ENCODE assay signal across 7 mouse cellular contexts in the genomic region with DNA sequence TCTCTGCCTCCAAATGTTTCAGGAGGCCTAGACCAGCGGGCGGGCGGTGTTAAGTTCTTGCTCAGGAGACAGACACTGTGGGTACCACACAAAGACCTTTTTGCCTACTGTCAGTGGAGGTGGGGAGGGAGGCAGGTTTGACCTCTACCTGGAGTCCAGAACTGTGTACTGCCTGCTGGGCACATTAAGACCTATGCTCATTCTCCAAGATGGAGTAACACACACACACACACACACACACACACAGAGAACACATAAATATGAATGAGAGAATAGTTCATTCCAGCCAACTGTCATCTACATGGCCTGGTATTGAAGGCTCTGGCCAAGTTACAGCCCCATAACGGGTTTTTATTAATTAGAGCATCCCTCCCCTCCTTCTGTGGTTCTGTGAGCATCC. TPM values are rescaled to one million over a fixed set of nuclear protein-coding genes. Genes with fewer than 3 reads are reported as not detected.
A peak's percentile ranks its signal among the peaks of the same experiment; 100 is the strongest.
DNase-seq lines count a peak whose midpoint lies in the region; ATAC-seq lines count a peak whose summit lies in the region.

No protein-coding gene starts in this region.

- H3K9me3 ChIP-seq in liver, embryonic 11.5 days (ENCODE audit: control insufficient read depth, low read length), result no peaks in the 10 kb centered on the region
- no peaks in the 10 kb centered on the region for H3K9me3 ChIP-seq in forebrain, embryonic 12.5 days
- H3K9me3 ChIP-seq in intestine, embryonic 16.5 days (ENCODE audit: control insufficient read depth, low read length), result no peaks in the 10 kb centered on the region
- no peaks in the 10 kb centered on the region for H3K9me3 ChIP-seq in neural tube, embryonic 14.5 days (ENCODE audit: control insufficient read depth, low read length)

- 74% methylated on average over 4 of the region's 4 CpGs for WGBS in liver, embryonic 11.5 days
- 59% methylated on average over 4 of the region's 4 CpGs for WGBS in forebrain, embryonic 12.5 days
- 68% methylated on average over 4 of the region's 4 CpGs for WGBS in intestine, embryonic 16.5 days
- WGBS in neural tube, embryonic 14.5 days, result 51% methylated on average over 4 of the region's 4 CpGs

- ATAC-seq in liver, embryonic 11.5 days (replicated peaks; ENCODE audit: low FRiP score), result no peak
- peak; percentile 18; the same call in 1 of the 2 replicates for ATAC-seq in forebrain, embryonic 12.5 days (ENCODE audit: low FRiP score)
- peak; percentile 17 for ATAC-seq in intestine, embryonic 16.5 days
- peak; percentile 44; the same call in 1 of the 2 replicates for ATAC-seq in neural tube, embryonic 14.5 days (ENCODE audit: low read depth)

- no peak for DNase-seq in liver, embryonic 11.5 days (ENCODE audit: low spot score)
- no peak for DNase-seq in liver
- no peak for DNase-seq in adrenal gland, postnatal 10 days
- no peak for DNase-seq in urinary bladder, adult 18-20 months (ENCODE audit: low spot score in 2 of 2)

- H3K9ac ChIP-seq in liver, embryonic 11.5 days (ENCODE audit: low read depth, low read length), result no peak overlapping the region; the same call in 1 of the 2 replicates
- 0 out of 2 replicates have a peak overlapping the region, but pooled peaks have one; percentile 0 for H3K9ac ChIP-seq in forebrain, embryonic 12.5 days
- no peak overlapping the region; the same call in 1 of the 2 replicates for H3K9ac ChIP-seq in intestine, embryonic 16.5 days (ENCODE audit: low read depth, low read length)
- no peak overlapping the region for H3K9ac ChIP-seq in neural tube, embryonic 14.5 days (replicated peaks; ENCODE audit: low read depth, low read length)

- H3K27me3 ChIP-seq in liver, embryonic 11.5 days (replicated peaks; ENCODE audit: control insufficient read depth, insufficient read depth, low read length), result no peaks in the 10 kb centered on the region
- H3K27me3 ChIP-seq in forebrain, embryonic 12.5 days, result no peaks in the 10 kb centered on the region
- H3K27me3 ChIP-seq in intestine, embryonic 16.5 days (replicated peaks; ENCODE audit: control insufficient read depth, insufficient read depth, low read length), result no peaks in the 10 kb centered on the region
- no peaks in the 10 kb centered on the region for H3K27me3 ChIP-seq in neural tube, embryonic 14.5 days (ENCODE audit: control insufficient read depth, insufficient read depth, low read length)

- H3K4me2 ChIP-seq in liver, embryonic 11.5 days, result peak overlapping the region; percentile 58
- H3K4me2 ChIP-seq in forebrain, embryonic 12.5 days, result peak overlapping the region; percentile 55
- peak overlapping the region; percentile 63 for H3K4me2 ChIP-seq in intestine, embryonic 16.5 days (ENCODE audit: low read depth, low read length)
- peak overlapping the region; percentile 52 for H3K4me2 ChIP-seq in neural tube, embryonic 14.5 days (ENCODE audit: low read depth, low read length)

- H3K36me3 ChIP-seq in liver, embryonic 11.5 days (ENCODE audit: control insufficient read depth, insufficient read depth, low read length), result no peaks in the 10 kb centered on the region
- no peaks in the 10 kb centered on the region for H3K36me3 ChIP-seq in forebrain, embryonic 12.5 days (replicated peaks)
- no peaks in the 10 kb centered on the region for H3K36me3 ChIP-seq in intestine, embryonic 16.5 days (ENCODE audit: control insufficient read depth, insufficient read depth, low read length)
- H3K36me3 ChIP-seq in neural tube, embryonic 14.5 days (ENCODE audit: control insufficient read depth, insufficient read depth, low read length), result no peaks in the 10 kb centered on the region

- H3K27ac ChIP-seq in liver, embryonic 11.5 days (ENCODE audit: low read depth, low read length), result no peak overlapping the region
- H3K27ac ChIP-seq in forebrain, embryonic 12.5 days, result peak overlapping the region; percentile 81
- peak overlapping the region; percentile 29 for H3K27ac ChIP-seq in intestine, embryonic 16.5 days (ENCODE audit: low read length)
- peak overlapping the region; percentile 78 for H3K27ac ChIP-seq in neural tube, embryonic 14.5 days (ENCODE audit: low read depth, low read length)

- peak overlapping the region; percentile 27 for H3K4me3 ChIP-seq in liver, embryonic 11.5 days (ENCODE audit: low read depth, low read length)
- H3K4me3 ChIP-seq in forebrain, embryonic 12.5 days (replicated peaks), result peak overlapping the region; percentile 24
- no peak overlapping the region for H3K4me3 ChIP-seq in intestine, embryonic 16.5 days (ENCODE audit: low read length)
- peak overlapping the region; percentile 16 for H3K4me3 ChIP-seq in neural tube, embryonic 14.5 days (ENCODE audit: low read depth, low read length)

- H3K4me1 ChIP-seq in liver, embryonic 11.5 days (replicated peaks; ENCODE audit: control insufficient read depth, insufficient read depth, low read length), result peaks cover 60% of the 10 kb centered on the region
- peaks cover 67% of the 10 kb centered on the region for H3K4me1 ChIP-seq in forebrain, embryonic 12.5 days
- peaks cover 26% of the 10 kb centered on the region for H3K4me1 ChIP-seq in intestine, embryonic 16.5 days (ENCODE audit: control insufficient read depth, insufficient read depth, low read length)
- peaks cover 29% of the 10 kb centered on the region for H3K4me1 ChIP-seq in neural tube, embryonic 14.5 days (ENCODE audit: control insufficient read depth, insufficient read depth, low read length)

RNA-seq across cellular contexts. Expression of a gene that starts 15.4 kb away (rescaled TPM):
- 6.5 and 6.7 TPM in 2 replicates for polyA plus RNA-seq in liver, embryonic 11.5 days (2014; fragmentation: Nextera tagmentation; extraction: Ambion mirVana)
- 16.2 and 16.5 TPM in 2 replicates for polyA plus RNA-seq in forebrain, embryonic 12.5 days (2016; fragmentation: Nextera tagmentation; extraction: Ambion mirVana)
- 5.4 and 5.6 TPM in 2 replicates for polyA plus RNA-seq in intestine, embryonic 16.5 days (2015; fragmentation: Nextera tagmentation; extraction: Ambion mirVana)
- 20.5 and 21.0 TPM in 2 replicates for polyA plus RNA-seq in neural tube, embryonic 14.5 days (2014; fragmentation: Nextera tagmentation; extraction: Ambion mirVana)
- 10 to 100 TPM; 12.9 to 14.2 TPM for total RNA-seq in adrenal gland, postnatal 10 days (2021)

RNA-seq across cellular contexts. Expression of a gene that starts 56.6 kb away (rescaled TPM):
- polyA plus RNA-seq in liver, embryonic 11.5 days (2014; fragmentation: Nextera tagmentation; extraction: Ambion mirVana), result 2.1 and 2.5 TPM in 2 replicates
- 0.88 TPM in 1 of 2 replicates, not detected in the other for polyA plus RNA-seq in forebrain, embryonic 12.5 days (2016; fragmentation: Nextera tagmentation; extraction: Ambion mirVana)
- polyA plus RNA-seq in intestine, embryonic 16.5 days (2015; fragmentation: Nextera tagmentation; extraction: Ambion mirVana), result 1,304 and 1,371 TPM in 2 replicates
- 1.9 TPM in 1 of 2 replicates, not detected in the other for polyA plus RNA-seq in neural tube, embryonic 14.5 days (2014; fragmentation: Nextera tagmentation; extraction: Ambion mirVana)
- total RNA-seq in adrenal gland, postnatal 10 days (2021), result not detected

Comparison
In these comparisons a context has a peak if more than half of its experiments do, and no peak if none do; other contexts are left out.
1. RNA of a gene that starts 56.6 kb away (polyA plus RNA-seq): 1,304 to 1,371 TPM in intestine, embryonic 16.5 days; 2.1 to 2.5 TPM in liver, embryonic 11.5 days, 0.88 TPM in forebrain, embryonic 12.5 days and 1.9 TPM in neural tube, embryonic 14.5 days; every median in the first group is over 100 times any median in the second.
2. Peak in every context shown above with its lines, with median percentiles within 50 percentile points of each other: H3K4me2 ChIP-seq.